Mouse (Mus musculus) mature B cell (primary cell): Measurements from ENCODE around the gene Rnft2.

Experiments used
- in situ Hi-C: fragments of 300-500 bp; cut with MboI; formaldehyde crosslinking; loops from 2 replicates; pipeline ENCODE4 v1.14.3; 2019

Rnft2 gene

DNA sequence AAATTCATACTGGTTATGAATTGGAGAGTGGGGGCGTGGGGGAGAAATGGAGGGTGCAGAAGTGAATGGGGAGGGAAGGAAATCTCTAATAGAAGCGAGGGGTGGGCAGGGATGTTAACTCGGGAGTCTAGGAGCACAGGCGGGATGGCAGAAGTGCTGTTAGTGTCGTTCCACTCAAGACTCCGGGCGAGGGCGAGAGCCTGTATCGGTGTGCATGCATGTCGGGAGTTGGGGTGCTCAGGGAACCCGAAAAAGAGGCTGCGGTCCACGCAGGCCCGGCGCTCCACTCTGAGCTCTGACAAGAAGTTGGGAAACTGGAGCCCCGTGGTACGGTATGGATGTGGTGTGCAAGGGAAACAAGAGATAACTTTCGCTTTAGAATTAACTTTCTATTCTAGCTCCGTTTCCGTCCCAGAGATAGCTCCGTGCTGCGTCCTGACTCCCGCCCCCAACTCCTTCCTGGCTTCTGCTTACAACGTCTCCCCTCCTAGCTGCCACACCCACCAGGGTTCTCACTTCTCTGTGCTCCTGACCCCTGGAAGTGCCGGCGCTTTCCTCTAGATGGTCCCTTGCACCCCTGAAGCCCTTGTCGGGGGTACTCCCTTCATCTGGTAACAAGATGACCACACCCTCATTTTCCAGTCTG is 72.7 kb downstream of the Rnft2 start:
- in situ Hi-C loops: no loop called here

- in situ Hi-C loops: no loop called here
These were observed 73.3 kb downstream of the Rnft2 start for GRCm38 (mm10) chr5:118171665-118172064.

DNA sequence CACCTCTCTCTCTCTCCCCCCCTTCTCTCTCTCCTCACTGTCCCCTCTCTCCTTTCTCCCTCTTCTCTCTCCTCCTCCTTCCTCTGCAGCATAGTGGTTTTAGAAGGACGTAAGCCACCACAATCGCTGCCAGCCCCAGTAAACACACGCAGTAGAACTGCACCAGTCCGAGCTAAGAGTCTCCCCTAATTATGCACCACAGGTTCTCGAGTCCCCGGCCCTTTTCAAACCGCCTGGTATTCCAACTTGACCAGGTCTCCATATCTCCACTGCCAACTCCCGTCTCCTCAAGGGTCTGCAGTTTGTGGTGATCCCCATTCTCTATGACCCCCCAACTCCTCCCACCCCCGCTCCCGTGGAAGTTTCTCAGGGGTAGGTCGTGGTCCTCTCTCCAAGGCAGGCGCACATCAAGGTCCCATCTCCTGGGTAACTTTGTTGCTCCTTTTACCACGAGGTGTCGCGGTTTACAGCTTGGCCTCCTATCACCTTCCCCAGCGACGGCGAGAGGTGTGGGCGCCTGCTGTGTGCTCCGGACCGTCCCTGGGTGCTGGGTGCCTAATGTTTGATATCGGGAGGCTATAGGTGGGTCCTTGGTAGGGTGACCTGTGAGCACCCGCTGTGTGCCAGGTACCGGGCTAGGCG is 73.9 kb downstream of the Rnft2 start:
- in situ Hi-C loops: no loop called here

DNA sequence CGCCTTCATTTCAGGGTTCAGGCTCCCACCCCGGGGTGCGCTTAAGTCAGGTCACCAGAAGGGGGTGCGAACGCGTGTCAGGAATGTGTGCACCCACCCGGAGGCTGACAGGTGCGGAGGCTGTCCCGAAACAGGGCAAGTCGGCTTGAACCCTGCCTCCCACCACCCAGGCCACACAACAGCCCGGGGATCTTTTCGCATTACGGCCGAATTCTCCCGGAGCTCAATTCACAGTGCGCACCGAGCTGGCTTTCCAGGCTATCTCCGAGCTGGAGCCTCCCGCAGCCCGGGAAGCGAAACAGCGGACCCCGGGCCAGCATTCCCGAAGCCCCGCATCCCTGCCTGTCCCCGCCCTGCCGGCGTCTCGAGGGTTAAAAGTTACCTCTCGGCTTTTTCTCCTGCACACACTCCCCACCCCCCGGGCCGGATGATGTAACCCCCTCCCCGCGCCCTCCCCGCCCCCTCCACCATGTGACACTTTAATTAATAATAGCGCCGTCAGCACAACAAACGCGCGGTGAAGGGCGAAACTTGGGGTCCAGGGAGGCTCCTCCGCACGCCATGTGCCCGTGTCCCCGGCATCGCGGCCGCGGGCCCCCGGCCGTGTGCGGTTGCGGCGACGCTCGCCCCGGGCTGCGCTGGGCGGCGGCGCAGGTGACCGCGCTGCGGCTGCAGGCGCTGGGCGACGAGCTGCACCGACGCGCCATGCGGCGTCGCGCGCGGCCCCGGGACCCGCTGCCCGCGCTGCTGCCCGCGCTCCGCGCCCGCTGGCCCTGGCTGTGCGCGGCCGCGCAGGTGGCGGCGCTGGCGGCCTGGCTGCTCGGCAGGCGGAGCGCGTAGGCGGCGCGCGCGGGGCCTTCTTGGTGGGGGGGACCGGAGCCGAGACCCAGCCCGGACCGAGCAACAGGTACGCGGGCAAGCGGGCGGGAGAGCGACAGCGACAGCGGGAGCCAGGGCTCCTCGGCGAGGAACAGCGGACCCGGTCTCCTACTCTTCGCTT is 75.4 kb downstream of the Rnft2 start:
- in situ Hi-C loops: no loop called here

- in situ Hi-C loops: no loop called here
These were observed 77.3 kb downstream of the Rnft2 start for GRCm38 (mm10) chr5:118167561-118167995.

DNA sequence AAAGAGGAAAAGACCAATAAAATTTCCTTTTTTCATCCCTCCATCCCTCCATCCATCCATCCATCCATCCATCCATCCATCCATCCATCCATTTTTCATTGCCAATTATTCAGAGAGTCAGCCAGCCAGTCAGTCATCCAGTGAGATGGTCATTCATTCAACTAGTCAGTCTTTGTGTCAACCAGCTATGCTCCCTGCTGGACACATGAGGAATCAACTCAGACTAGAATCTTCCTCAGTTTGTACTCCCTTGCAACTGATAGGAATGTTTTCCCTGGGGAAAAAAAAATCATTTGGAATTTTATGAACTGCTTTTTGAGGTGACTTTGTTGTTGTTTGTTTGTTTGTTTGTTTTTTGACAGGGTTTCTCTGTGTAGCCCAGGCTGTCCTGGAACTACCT is 79.5 kb downstream of the Rnft2 start:
- in situ Hi-C loops: no loop called here

DNA sequence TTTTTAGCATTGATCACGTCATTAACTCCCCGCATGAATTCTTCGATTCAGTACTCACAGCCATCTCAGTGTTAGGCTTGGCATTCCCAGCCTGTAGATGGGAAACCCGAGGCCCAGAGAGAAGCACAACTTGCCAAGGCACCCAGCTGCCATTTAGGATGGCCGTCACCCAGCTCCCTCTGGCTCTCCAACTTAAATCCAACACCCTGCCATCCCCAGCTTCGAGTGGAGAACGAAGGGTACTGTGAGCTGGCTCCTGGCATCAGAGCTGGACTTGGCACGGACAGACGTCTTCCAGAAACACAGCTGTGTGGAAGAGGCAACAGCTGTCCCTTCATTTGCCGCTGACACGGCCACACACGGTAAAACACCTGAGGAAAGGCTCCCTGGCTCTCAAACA is 80.3 kb downstream of the Rnft2 start, which contains the start of gene Hrk:
Hrk (plus strand) TSS at position 68 of the 400 bp plus-strand sequence.
- in situ Hi-C loops: no loop called here

DNA sequence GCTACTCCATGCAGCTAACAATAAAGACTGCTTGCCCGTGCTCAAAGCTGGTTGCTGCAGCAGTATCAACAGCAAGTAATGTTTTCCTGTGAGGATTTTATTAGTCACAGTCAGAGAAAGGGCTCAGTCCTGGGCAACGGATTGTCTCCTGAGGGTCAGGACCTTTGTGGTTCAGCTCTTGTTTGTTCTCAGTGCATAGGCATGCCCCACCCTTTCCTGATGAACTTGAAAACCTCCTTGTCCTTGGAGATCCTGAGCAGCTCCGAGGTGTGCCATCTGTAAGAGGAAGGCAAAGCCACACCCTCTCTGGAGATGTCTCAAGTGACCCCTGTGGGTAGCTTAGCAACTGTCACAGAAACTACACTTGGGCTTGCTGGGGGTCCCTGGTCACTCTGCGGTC is 84.2 kb downstream of the Rnft2 start:
- in situ Hi-C loops: no loop called here

- in situ Hi-C loops: no loop called here
These were observed 87.9 kb downstream of the Rnft2 start for GRCm38 (mm10) chr5:118156976-118157375.

DNA sequence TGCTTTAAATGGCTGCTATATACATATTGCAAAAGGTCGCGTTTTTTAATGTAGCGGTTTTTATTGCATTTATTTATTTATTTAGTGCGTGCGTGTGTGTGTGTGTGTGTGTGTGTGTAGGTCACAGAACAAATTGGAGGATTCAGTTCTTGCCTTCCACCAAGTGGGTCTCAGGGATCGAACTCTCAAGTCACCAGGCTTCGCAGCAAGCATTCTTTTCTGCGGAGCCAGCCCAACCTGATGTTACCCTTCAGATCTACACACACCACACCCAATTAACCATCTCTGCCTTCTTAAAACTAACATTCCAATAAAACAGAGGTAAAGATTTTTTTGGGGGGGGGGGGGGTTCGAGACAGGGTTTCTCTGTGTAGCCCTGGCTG is 89.4 kb downstream of the Rnft2 start:
- in situ Hi-C loops: no loop called here

DNA sequence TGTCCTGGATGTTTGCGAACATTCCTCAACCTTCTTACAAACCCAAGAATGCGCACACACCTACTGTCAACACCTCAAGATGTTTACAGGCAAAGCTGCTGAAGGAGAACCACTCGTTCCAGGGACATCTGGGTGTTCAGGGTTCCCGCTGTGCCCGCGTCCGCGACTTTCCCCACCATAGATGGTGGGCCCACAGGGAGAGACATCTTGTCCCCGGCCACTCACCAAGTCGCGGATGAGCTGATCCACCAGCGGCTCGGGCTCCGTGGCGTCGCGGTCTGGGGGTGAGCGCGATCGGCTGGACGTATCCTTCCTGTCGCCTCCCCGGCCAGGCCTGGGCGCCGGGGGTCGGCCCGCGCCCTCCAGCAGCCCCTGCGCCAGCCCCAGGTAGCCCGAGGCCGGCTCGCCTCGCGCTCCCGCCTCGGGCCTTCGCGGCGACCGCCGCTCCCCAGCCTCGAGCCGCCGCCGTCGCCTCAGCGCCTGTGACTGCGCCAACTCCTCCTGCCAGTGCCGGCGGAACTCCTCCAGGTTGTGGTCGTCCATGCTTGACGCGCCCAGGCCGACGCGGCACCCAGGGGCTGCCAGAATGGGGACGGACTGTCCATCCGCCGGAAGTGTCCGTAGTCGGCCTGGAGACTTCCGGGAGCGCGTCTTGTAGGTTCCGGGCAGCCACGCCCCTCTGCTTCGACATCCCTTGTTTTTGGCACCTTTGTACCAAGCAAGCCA is 89.9 kb downstream of the Rnft2 start, which contains the start of gene Fbxw8:
Fbxw8 (minus strand) TSS at position 626 of the 726 bp plus-strand sequence.
- in situ Hi-C loops: no loop called here

DNA sequence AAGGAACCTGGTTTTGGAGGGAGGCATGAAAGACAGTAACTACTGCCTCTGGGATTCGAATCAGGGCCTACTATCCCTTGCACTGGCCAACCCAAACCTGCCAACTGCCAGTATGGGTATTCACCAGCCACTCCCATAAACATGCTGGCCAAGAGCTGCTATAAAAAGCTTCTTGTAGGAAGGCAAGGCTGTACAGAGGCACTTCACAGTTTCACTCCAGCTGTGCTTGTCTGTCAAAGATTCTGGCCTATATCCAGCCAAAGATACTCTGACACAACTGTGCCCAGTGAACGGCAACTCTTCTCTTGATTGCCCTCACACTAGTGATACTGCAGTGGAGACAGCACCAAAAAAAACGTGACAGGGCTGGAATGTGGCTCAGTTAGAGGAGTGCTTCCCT is 95.2 kb downstream of the Rnft2 start:
- in situ Hi-C loops: no loop called here

DNA sequence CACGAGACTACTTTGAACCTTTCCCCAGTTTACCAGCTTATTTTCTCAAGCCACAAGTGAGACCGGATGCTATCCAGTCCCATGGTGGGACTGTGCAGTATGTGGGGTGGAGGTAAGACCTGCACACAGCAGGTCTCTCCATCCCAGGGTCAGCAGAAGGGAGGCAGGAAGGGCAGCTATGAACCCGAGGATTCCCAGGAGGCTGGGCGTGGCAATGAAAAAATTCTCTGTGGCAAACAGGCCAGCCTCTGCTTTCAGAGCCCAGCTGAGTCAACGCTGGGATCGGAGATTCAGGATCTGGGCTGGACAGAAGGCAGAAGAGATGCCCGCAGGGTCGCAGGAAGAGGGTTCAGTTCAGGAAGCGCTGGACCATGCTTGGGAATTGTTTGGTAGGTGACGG is 97.7 kb downstream of the Rnft2 start:
- in situ Hi-C loops: no loop called here

DNA sequence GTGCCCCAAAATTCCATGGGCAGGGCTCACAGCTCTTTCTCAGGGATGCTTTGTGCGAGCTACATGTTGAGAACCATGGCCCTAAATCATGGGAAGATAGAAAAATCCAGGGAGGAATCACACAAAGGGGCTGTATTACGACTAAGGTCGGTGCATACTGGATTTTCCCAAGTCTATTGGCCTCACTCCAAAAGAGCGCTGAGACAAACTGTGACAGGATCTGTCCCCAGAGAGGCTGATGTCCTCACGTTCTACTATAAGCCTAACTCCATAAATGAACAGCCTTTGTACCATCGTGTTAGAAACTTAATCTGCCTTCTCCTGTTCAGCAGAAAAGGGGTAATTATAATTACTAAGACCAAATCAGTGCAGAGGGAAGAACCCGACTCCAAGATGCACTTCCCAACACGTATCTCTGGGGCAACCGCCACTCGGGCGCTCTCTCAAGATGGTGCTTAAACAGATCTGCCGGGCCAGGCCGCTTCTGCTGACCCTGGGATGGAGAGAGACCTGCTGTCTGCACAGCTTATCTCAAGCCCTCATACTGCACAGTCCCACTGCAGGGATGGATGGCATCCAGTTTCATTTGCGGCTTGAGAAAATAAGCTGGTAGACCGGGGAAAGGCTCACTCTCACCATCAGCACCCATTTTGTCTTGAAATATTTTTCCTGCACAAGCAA is 98.8 kb downstream of the Rnft2 start:
- in situ Hi-C loops: no loop called here

GRCm38 (mm10) chr5:118145458-118145857 is 99.5 kb downstream of the Rnft2 start:
- in situ Hi-C loops: no loop called here

GRCm38 (mm10) chr5:118144770-118145169 is 100.1 kb downstream of the Rnft2 start:
- in situ Hi-C loops: no loop called here

DNA sequence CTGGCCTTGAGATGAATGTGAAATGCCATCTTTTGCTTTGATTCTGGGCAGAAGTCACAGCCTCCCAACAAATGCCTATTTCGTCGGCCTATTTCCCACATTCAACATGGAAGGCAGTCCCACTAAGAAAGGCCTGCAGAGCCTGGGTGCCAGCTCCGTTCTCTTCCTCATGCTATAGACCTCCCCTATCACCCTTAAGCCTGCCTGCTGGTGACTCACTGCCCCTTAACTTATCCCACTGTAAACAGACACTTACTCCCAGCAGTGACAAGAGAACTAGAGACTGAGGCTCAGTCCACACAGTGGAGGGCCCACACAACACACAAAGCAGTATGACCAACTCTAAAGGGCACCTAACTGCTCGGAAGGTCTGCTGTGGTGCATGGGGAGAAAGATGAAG is 100.6 kb downstream of the Rnft2 start:
- in situ Hi-C loops: no loop called here

GRCm38 (mm10) chr5:118143211-118144026 is 101.5 kb downstream of the Rnft2 start:
- in situ Hi-C loops: no loop called here

GRCm38 (mm10) chr5:118142471-118142870 is 102.4 kb downstream of the Rnft2 start:
- in situ Hi-C loops: no loop called here
